Mouse (Mus musculus) regulatory T cell (primary cell): ENCODE measurements around the gene Akap9.

Source experiments
- in situ Hi-C: fragments of 300-600 bp; cut with MboI, MseI; formaldehyde crosslinking; loops from one replicate; pipeline ENCODE4 v1.15.1; 2025; ENCODE audit warnings: high pct_unique_total_duplicates

Akap9 gene

DNA sequence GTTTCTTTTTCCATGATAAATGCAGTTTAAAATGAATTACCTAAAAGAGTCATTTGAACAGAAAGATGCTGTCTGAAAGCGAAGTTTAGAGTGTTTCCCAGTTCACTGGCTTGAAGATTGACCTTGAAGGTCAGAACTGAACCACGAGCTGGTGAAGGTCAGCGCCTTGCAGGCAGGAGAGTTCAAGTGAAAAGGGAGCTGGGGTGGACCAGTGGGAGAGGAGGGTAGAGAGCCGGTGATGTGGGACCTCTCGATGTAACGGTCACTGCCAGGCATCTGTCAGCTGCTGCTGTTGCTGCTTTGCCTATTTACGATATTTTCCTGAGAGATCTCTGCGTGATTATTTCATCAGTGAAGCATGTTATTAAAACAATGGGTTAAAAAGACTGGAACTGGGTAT lies 111.5 kb downstream of the Akap9 start:
- in situ Hi-C loops = no loop called here

DNA sequence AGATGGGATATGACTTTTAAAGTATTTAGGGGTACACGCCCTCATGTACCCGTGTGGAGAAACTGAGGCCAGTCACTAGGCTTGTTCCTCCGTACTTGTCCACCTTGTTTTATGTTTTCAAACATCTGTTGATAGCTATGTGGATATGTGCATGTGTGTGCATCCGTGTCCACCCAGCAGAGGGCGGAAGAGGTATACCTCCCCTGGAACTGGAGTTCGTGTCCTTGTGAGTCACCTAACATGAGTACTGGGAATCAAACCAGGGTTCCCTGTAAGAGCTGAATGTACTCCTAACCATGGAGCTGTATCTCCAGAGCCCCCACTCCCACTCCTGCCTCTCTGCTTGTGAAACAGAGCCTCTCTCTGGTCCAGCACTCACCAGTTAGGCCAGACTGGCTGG lies 112.5 kb downstream of the Akap9 start:
- in situ Hi-C loops = no loop called here

DNA sequence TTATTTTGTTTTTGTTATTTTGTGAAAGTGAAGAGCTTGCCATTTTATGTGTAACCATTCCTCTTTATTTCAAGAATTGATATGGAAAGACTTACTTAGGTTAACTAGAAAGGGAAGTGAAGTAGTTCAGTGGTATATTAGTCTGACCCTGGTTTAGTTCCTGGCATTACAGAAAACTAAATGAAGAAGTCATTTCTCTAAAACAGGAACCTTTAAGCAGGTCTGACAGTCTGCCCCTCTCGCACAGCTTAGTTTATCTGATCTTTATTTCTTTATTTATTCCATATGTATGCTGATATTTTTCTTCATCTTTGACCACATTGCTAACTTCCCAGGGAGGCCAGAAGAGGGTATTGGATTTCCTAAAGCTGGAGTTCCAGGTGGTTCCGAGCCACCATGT lies 113.1 kb downstream of the Akap9 start:
- in situ Hi-C loops = no loop called here

DNA sequence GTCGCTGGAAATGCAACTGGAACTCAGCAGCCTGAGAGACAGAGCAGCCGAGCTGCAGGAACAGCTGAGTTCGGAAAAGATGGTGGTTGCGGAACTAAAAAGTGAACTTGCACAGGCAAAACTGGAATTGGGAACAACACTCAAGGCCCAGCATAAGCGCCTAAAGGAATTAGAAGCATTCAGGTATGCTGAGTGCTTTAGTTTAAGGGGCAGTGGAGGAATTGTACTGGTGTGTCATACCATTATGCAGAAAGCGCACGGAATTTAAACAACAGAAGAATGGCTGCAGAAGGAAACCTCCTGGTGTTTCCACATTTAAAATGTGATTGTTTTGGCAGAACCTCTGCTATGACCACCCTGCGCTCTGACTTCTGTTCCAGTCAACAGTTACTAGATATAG lies 132.5 kb downstream of the Akap9 start:
- in situ Hi-C loops = no loop called here

- in situ Hi-C loops = no loop called here
These were observed 138.7 kb downstream of the Akap9 start for GRCm38 (mm10) chr5:4066476-4067115.

GRCm38 (mm10) chr5:4067203-4067602 lies 139.3 kb downstream of the Akap9 start:
- in situ Hi-C loops = no loop called here

DNA sequence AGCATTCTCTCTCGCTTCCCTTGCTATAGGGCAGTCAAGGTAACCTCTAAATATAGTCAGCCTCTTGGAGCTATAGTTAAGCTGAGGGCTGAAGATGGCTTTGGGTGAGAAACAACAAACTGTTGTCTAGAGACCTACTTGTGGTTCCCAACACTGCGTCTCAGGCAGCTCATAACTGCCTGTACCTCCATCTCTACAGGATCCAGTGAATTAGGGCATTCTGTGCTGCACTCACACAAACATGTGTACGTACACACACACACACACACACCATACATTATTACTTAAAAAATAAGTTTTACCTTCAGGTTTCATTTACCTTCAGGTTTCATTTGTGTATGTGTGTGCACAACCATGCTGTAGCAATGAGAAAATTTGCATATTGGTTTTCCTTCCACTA lies 151.2 kb downstream of the Akap9 start:
- in situ Hi-C loops = no loop called here

DNA sequence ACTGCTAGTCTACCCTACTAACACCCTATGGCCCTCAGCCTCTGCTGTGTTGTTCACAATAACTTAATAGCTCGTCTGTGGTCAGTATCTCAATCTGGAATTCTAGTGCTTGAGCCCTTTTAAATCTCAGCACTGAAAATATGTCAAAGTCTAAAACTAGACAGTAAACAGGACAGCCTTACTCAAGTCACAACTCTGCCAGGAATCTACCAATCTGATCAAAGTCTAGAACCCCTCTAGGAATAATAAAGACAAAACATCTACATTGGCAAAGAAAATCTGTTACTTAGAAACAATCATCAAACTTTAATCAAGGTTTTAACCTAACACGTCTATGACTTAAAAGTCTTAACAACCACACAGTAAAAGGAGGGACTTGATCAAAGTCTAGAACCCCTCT lies 153.0 kb downstream of the Akap9 start:
- in situ Hi-C loops = no loop called here

GRCm38 (mm10) chr5:4081513-4081912 lies 153.7 kb downstream of the Akap9 start:
- in situ Hi-C loops = no loop called here

GRCm38 (mm10) chr5:4084948-4085347 lies 157.1 kb downstream of the Akap9 start:
- in situ Hi-C loops = no loop called here

DNA sequence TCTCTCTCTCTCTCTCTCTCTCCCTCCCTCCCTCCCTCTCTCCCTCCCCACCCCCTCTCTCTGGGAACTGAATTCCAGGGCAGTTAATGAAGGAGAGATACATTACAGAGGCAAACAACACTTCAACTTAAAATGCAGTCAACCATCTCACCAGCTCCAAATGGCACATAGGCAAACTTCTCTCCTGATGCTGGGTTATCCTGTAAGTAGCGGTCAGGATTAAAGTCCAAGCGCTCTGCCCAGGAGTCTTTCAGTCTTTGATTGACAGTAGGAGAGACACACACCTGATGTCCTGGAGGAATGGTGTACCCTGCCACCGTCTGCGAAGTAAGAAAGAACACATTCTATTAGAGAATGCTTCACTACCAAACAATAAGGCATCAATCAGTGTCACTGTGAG lies 158.5 kb downstream of the Akap9 start:
- in situ Hi-C loops = no loop called here

GRCm38 (mm10) chr5:4088190-4088589 lies 160.3 kb downstream of the Akap9 start:
- in situ Hi-C loops = no loop called here

GRCm38 (mm10) chr5:4094471-4094870 lies 166.6 kb downstream of the Akap9 start:
- in situ Hi-C loops = no loop called here

DNA sequence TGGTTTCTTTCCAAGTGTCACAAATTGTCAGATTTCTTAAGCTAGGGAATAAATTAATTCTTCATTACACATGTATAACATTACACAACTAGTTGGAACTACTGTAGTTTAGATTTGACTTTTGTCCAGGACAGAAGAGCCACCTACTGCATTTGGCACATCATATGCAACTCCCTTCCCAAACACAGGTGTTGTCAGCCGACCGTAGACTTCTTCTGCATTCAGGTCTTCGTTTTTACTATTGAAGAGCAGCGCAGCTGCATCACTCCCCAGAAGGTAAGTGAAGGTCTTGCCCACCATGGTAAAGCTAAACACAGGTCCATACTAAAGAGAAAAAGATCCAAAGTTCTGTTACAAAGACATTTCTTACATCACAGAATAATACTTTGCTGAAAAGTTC lies 173.2 kb downstream of the Akap9 start:
- in situ Hi-C loops = no loop called here

DNA sequence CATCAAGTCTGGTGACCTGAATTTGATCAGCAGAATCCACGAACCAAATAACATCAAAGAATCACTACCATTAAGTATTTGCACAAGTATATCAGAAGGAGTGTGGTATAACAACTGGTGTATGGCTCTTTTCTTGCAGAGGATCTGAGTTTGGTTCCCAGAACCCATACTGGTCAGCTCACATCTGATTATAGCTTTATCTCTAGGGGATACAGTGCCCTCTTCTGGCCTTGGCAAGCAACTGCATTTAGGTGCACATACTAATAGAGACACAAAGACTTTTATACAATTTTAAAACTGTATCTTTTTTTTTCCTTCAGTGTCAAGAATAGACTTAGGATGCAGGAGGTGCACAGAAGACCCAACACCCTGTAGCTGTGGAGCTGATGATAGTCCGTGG lies 173.9 kb downstream of the Akap9 start:
- in situ Hi-C loops = no loop called here

- in situ Hi-C loops = no loop called here
These were observed 175.9 kb downstream of the Akap9 start for GRCm38 (mm10) chr5:4103626-4104340.

DNA sequence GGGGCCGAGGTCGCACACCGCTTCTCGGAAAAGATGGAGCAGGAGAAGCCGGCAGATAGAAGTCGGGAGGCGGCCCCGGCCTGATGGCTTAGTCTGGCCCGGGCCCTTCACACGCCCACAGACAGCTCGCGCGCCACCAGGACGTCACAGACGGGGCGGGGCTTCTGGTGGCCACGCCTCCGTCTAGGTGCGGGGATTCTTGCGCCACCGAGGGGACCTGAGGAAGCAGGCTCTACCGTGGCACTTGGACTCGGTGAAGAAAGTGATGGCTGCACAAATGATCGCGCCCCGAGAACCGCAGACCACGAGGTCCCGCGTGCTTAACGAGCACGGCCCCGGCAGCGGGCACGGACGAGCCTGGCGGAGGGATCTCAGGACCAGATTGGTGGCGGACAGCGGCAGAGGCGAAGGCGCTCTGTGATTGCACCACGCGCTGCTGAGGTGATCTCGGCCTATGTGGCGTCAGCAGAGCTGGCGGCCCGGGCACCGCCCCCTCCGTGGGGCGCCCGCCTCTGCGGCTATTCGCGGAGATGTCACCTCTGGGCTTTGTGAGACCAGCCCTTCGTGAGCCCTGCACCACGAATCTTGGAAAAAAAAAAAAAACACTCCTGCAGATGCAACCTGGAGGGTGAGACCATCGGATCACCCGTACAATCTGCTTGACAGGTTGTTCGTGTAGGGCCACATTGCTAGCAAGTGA lies 176.6 kb downstream of the Akap9 start, which contains the start of gene Cyp51:
Gene Cyp51 (minus strand): TSS at position 406 of the 700 bp plus-strand sequence.
- in situ Hi-C loops = loop anchor here (5.0 kb wide), 2 partner anchors 88 to 217 kb away; partner anchors contain the start of gene Mterf1b

- in situ Hi-C loops = loop anchor here (5.0 kb wide), 2 partner anchors 87 to 218 kb away; partner anchors contain the start of gene Mterf1b
These were observed 177.9 kb downstream of the Akap9 start for GRCm38 (mm10) chr5:4105651-4106186.

DNA sequence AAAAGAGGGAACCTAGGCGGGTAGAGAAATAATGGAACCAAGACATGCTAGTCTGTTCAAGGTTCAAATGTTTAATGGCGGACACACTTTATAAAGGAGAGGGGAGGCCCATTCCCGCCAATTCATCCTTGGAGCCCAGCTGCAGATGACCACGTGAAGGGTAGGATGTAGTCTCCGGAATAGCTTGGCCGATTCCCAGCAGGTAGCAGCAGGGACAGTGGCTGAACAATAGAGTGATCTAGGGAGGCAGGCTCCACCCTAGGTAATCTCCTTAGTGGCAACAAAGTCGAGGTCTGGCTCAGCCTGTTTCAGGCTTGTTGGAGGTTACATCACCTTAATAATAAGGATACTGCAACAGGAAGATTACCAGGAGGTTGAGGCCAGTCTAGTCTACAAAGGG lies 179.2 kb downstream of the Akap9 start:
- in situ Hi-C loops = loop anchor here (5.0 kb wide), 2 partner anchors 85 to 220 kb away; partner anchors contain the start of gene Mterf1b

DNA sequence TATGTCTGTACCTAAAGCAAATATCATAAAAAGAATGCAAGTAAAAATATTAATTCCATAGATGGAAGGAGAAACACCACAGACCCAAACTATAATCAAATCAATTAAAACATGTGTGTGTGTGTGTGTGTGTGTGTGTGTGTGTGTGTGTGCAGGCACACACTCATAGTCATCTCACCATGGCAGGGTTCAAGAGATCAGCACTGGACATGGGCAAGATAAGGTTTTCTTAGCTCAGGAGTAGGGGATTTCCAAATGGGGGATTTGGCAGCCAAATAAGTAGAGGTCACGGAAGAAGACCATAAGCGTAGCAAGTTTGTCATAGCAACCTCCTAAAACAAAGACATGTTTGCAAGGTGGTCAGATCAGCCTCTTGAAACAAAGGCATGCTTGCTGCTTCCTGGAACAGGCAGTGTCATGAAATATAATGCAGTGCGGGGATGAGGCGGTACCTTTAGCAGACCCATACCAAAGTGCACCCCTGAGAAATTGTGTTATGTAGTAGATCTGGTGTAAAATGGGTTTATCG lies 184.8 kb downstream of the Akap9 start:
- in situ Hi-C loops = no loop called here
